Mouse (Mus musculus) intestine, postnatal 0 days (tissue): ENCODE results near the gene Fastkd1. TPM values are rescaled to one million over a fixed set of nuclear protein-coding genes. Genes with fewer than 3 reads are reported as not detected.

ENCODE experiments used
- ATAC-seq: fragments of 200-750 bp; cut with Nextera tagmentation; 2 replicates; pipeline ENCODE4 v1.8.0; 2017; ENCODE audit warnings: mild to moderate bottlenecking, moderate TSS enrichment, moderate library complexity
- H3K27ac ChIP-seq: fragments of 300-500 bp; sonication (generic); 2 replicates; pipeline ENCODE4 v1.5.1; 2014; ENCODE audit warnings: mild to moderate bottlenecking, low read depth, low read length, moderate library complexity
- H3K27me3 ChIP-seq: fragments of 300-500 bp; sonication (generic); replicated peaks from 2 replicates; pipeline ENCODE4 v1.6.1; 2014; ENCODE audit warnings: low read length, mixed read lengths; ENCODE audit not compliant: control insufficient read depth, insufficient read depth
- H3K36me3 ChIP-seq: fragments of 300-500 bp; sonication (generic); 2 replicates; pipeline ENCODE4 v1.6.1; 2014; ENCODE audit warnings: mild to moderate bottlenecking, moderate library complexity; ENCODE audit not compliant: control insufficient read depth, insufficient read depth
- H3K4me1 ChIP-seq: fragments of 300-500 bp; sonication (generic); replicated peaks from 2 replicates; pipeline ENCODE4 v1.6.1; 2014; ENCODE audit warnings: antibody characterized with exemption, low read length, mixed read lengths; ENCODE audit not compliant: control insufficient read depth, insufficient read depth
- H3K4me2 ChIP-seq: fragments of 300-500 bp; sonication (generic); replicated peaks from 2 replicates; pipeline ENCODE4 v1.6.1; 2014; ENCODE audit warnings: low read depth, mild to moderate bottlenecking, moderate library complexity
- H3K4me3 ChIP-seq: fragments of 300-500 bp; sonication (generic); 2 replicates; pipeline ENCODE4 v1.5.1; 2014; ENCODE audit warnings: low read depth, low read length
- H3K9ac ChIP-seq: fragments of 300-500 bp; sonication (generic); 2 replicates; pipeline ENCODE4 v1.6.1; 2014; ENCODE audit warnings: mild to moderate bottlenecking, low read depth, low read length
- H3K9me3 ChIP-seq: fragments of 300-500 bp; sonication (generic); 2 replicates; pipeline ENCODE4 v1.6.1; 2016; ENCODE audit warnings: mixed run types; ENCODE audit not compliant: control insufficient read depth
- CTCF ChIP-seq: sonication (generic); IDR thresholded peaks from 2 replicates; pipeline ENCODE4 v1.5.1; 2016; ENCODE audit warnings: low read depth, mild to moderate bottlenecking, control low read depth, antibody characterized with exemption, moderate library complexity
- WGBS: fragments of 180-500 bp; shearing (Covaris S2); extraction: QIAGEN DNeasy Blood & Tissue Kit; methylation state at CpG from one replicate; pipeline ENCODE4 v1.1.7; 2014; 5-methylcytosine and 5-hydroxymethylcytosine counted together
- polyA plus RNA-seq: library from polyadenylated mRNA; unstranded; fragments of >200 nt; fragmentation: Nextera tagmentation; extraction: Ambion mirVana; gene quantifications from 2 replicates; pipeline ENCODE4 v1.2.1, GENCODE M21; 2015

Gene Fastkd1
- 3.7 and 3.8 TPM in 2 replicates for polyA plus RNA-seq

- 0% methylated on average over 39 of the region's 39 CpGs for WGBS
- Histone ChIP-seq H3K9ac (peak within 1 kb of the TSS; percentile 32; the same call in 1 of the 2 replicates), H3K27me3 (no peaks in the 10 kb centered on the region), H3K36me3 (no peaks in the 10 kb centered on the region), H3K4me3 (peak within 1 kb of the TSS; percentile 58), H3K9me3 (no peaks in the 10 kb centered on the region), H3K4me1 (no peaks in the 10 kb centered on the region), H3K27ac (no peak within 1 kb of the TSS; the same call in 1 of the 2 replicates), H3K4me2 (peak within 1 kb of the TSS; percentile 75)
- peak; percentile 97 for ATAC-seq
- TF ChIP-seq CTCF: no peak
Observed at GRCm38 (mm10) chr2:69712981-69713625, at the start of gene Fastkd1. Gene Fastkd1, minus strand, starts transcription at chr2:69713516.

- no peaks in the 10 kb centered on the region for H3K9me3 ChIP-seq
- TF ChIP-seq CTCF: no peak
- no peaks in the 10 kb centered on the region for H3K27me3 ChIP-seq
- H3K27ac ChIP-seq: no peak overlapping the region
- 80% methylated on average over 5 of the region's 5 CpGs for WGBS
- no peaks in the 10 kb centered on the region for H3K36me3 ChIP-seq
- H3K4me3 ChIP-seq: no peak overlapping the region
- no peak overlapping the region for H3K4me2 ChIP-seq
- no peaks in the 10 kb centered on the region for H3K4me1 ChIP-seq
- no peak for ATAC-seq
- no peak overlapping the region for H3K9ac ChIP-seq
Observed at GRCm38 (mm10) chr2:69760980-69761379, 47.7 kb upstream of the Fastkd1 start.

DNA sequence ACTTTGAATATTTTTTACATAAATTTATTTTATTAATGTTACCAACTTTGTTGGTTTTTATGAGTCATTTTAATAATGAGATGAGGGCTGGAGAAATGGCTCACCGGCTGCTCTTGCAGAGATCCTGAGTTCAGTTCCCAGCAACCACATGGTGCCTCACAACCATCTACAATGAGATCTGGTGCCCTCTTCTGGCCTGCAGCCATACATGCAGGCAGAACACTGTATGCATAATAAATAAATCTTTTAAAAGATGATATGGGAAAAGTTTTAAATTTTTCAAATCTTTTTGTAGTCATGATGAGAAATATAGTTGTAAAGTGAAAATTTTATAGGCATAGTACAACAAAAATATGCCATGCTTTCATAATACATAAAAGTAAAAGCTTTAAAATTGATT lies 31.8 kb upstream of the Fastkd1 start:
- Histone ChIP-seq H3K4me3 (no peak overlapping the region), H3K4me2 (no peak overlapping the region), H3K27ac (no peak overlapping the region), H3K36me3 (peaks cover 57% of the 10 kb centered on the region), H3K4me1 (no peaks in the 10 kb centered on the region), H3K27me3 (no peaks in the 10 kb centered on the region), H3K9me3 (no peaks in the 10 kb centered on the region), H3K9ac (no peak overlapping the region)
- no peak for ATAC-seq
- 85% methylated on average over 1 of the region's 1 CpGs for WGBS
- TF ChIP-seq CTCF: peak; percentile 50

DNA sequence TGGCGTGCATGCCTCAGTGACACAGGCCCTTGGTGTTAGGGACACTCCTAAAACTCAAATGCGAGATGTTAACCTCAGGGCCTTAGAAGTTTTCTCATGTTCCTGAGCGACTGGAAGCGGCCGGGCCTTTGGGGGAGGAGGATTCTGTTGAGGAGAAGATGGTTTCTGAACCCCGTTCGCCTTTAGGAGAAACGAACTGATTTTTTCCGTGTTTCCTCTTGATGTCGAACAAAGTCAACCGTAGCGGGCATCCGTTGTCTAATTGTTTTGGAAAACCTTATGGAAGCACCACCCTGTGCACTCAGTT lies 10.2 kb upstream of the Fastkd1 start:
- H3K4me2 ChIP-seq: peak overlapping the region; percentile 76
- H3K9ac ChIP-seq: peak overlapping the region; percentile 86
- no peaks in the 10 kb centered on the region for H3K9me3 ChIP-seq
- TF ChIP-seq CTCF: no peak
- no peak for ATAC-seq
- peak overlapping the region; percentile 85 for H3K4me3 ChIP-seq
- H3K36me3 ChIP-seq: no peaks in the 10 kb centered on the region
- H3K4me1 ChIP-seq: no peaks in the 10 kb centered on the region
- peak overlapping the region; percentile 88 for H3K27ac ChIP-seq
- under 1% methylated on average over 13 of the region's 13 CpGs for WGBS
- H3K27me3 ChIP-seq: no peaks in the 10 kb centered on the region

DNA sequence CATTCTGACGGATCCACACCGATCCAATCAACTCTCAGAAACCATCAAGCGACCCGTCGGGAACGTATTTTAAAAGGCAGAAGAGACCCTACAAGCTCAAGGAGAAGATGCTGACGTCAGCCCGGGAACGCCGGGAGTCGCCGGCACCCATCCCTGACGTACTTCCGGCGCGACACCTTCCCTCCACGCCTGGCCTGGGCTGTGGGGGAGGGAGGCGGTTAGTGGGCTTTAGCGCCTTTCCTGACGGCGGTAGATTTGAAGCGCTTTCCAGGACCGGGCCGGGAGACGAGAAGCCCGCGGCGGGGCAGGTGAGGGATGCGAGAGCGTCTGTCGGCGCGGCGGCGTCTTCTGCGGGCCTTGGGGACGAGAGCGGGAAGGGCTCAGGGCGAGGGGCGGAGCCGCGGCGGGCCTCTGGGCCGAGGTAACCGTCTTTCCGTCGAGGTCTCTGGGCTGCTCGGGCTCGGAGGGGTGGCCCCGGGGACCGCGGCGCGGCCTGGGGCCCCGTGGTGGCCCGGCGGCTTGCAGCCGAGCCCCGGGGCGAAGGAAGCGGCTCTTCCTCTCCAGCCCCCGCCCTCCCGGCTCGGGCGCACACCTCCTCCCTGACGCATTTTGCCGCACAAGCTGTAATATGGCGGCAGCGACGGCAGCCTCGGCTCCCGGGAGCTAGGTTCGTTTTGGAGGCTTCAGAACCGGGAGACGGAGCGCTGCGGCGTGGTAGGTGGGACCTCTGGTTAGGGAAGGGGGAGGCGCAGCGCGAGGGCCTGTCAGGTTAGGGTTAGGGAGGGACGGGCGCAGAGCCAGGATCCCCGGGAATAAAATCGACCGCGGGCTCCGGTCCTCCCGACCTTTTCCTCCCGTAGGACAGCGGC lies 9.6 kb upstream of the Fastkd1 start:
- H3K27ac ChIP-seq: peak overlapping the region; percentile 88
- no peak for TF ChIP-seq CTCF
- WGBS: under 1% methylated on average over 89 of the region's 91 CpGs
- no peaks in the 10 kb centered on the region for H3K27me3 ChIP-seq
- peak overlapping the region; percentile 86 for H3K9ac ChIP-seq
- peak overlapping the region; percentile 85 for H3K4me3 ChIP-seq
- no peaks in the 10 kb centered on the region for H3K9me3 ChIP-seq
- H3K4me1 ChIP-seq: no peaks in the 10 kb centered on the region
- peak overlapping the region; percentile 76 for H3K4me2 ChIP-seq
- no peaks in the 10 kb centered on the region for H3K36me3 ChIP-seq
- peak; percentile 95 for ATAC-seq

- Histone ChIP-seq H3K36me3 (no peaks in the 10 kb centered on the region), H3K27me3 (no peaks in the 10 kb centered on the region), H3K4me1 (no peaks in the 10 kb centered on the region), H3K4me3 (peak within 1 kb of the TSS; percentile 85), H3K9ac (peak within 1 kb of the TSS; percentile 86), H3K4me2 (peak within 1 kb of the TSS; percentile 76), H3K27ac (peak within 1 kb of the TSS; percentile 88), H3K9me3 (no peaks in the 10 kb centered on the region)
- 5% methylated on average over 12 of the region's 12 CpGs for WGBS
- no peak for TF ChIP-seq CTCF
- ATAC-seq: peak; percentile 16; the same call in 1 of the 2 replicates
Observed at GRCm38 (mm10) chr2:69722273-69722649, 8.9 kb upstream of the Fastkd1 start, which contains the start of gene Ppig. Gene Ppig, plus strand, starts transcription at chr2:69722545.
